Mouse (Mus musculus): ENCODE measurements around the gene Ace3. TPM values are rescaled to one million over a fixed set of nuclear protein-coding genes. Genes with fewer than 3 reads are reported as not detected.

The Ace3 gene
- total and polyA plus RNA-seq, 2 experiments = not detected

DNA sequence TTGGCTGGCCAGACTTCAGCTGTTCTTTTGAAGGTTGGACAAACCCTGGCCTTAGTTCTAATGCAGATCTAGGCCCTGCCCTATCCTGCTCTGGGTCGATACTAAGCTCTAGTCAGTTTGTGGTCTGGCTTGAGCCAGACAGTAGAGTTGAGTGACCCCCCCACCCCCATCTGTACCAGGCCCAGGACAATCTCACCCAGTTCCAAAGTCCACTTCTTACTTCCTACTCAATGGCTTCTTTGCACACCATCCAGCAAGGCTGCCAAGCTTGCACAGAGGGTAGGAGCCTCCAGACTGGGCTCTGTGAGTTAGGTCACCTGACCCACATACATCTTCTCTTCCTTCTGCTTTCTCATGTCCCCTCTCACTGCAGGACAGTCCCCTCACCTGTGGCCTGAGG, 10.1 kb downstream of the Ace3 start:
- DNase-seq (ENCODE audit: extremely low read depth, low read depth, low spot score) = peak; percentile 77
- Histone ChIP-seq H3K4me3 (ENCODE audit: insufficient read depth, low read depth, low read length) (no peak overlapping the region), H3K27me3 (ENCODE audit: control insufficient read depth, insufficient read depth, low read length) (peaks cover 8% of the 10 kb centered on the region), H3K79me2 (ENCODE audit: control insufficient read depth, insufficient read depth, low read length) (no peaks in the 10 kb centered on the region), H3K27ac (replicated peaks; ENCODE audit: insufficient read depth, low read depth, low read length) (no peak overlapping the region), H3K4me1 (ENCODE audit: control insufficient read depth, insufficient read depth, low read length) (peaks cover 9% of the 10 kb centered on the region; the same call in 1 of the 2 replicates), H3K9ac (ENCODE audit: low read depth, low read length) (no peak overlapping the region), H3K36me3 (ENCODE audit: control insufficient read depth, insufficient read depth, low read length) (no peaks in the 10 kb centered on the region)
- WGBS = 42% methylated on average over 1 of the region's 1 CpGs
- TF ChIP-seq CTCF (IDR thresholded peaks at IDR 0.05; ENCODE audit: low read depth, low read length) (no peak), POLR2A (IDR thresholded peaks at IDR 0.05; ENCODE audit: extremely low read depth, insufficient read depth, low read length) (no peak)

GRCm38 (mm10) chr11:106005970-106006369, 11.5 kb downstream of the Ace3 start:
- no peaks in the 10 kb centered on the region for H3K79me2 ChIP-seq (ENCODE audit: control insufficient read depth, insufficient read depth, low read length)
- H3K27ac ChIP-seq (replicated peaks; ENCODE audit: insufficient read depth, low read depth, low read length) = no peak overlapping the region
- peaks cover 9% of the 10 kb centered on the region; the same call in 1 of the 2 replicates for H3K4me1 ChIP-seq (ENCODE audit: control insufficient read depth, insufficient read depth, low read length)
- no peak overlapping the region for H3K4me3 ChIP-seq (ENCODE audit: insufficient read depth, low read depth, low read length)
- no peak overlapping the region for H3K9ac ChIP-seq (ENCODE audit: low read depth, low read length)
- no peaks in the 10 kb centered on the region for H3K36me3 ChIP-seq (ENCODE audit: control insufficient read depth, insufficient read depth, low read length)
- H3K27me3 ChIP-seq (ENCODE audit: control insufficient read depth, insufficient read depth, low read length) = peaks cover 8% of the 10 kb centered on the region
- WGBS = 17% methylated on average over 5 of the region's 5 CpGs
- TF ChIP-seq POLR2A (IDR thresholded peaks at IDR 0.05; ENCODE audit: extremely low read depth, insufficient read depth, low read length) = no peak
- TF ChIP-seq CTCF (IDR thresholded peaks at IDR 0.05; ENCODE audit: low read depth, low read length) = no peak
- peak; percentile 79 for DNase-seq (ENCODE audit: extremely low read depth, low read depth, low spot score)

DNA sequence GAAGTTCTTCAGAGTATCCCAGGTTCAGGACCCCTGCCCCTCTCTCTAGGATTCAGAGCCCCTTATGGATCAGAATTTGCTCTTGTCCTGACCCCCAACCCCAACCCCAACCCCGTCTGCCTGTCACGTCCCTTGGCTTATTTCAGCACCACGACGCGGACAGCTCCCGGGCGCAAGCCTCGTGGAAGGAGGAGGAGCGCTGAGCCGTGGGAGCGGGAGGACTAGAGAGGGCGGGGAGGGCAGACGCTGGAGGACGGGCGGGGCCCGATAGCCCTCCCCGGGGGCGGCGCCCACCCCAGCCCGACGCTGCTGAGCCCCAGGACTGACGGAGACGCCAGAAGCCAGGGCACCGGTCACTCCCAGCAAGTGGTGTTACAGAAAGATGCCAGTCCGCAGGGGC, 13.3 kb downstream of the Ace3 start, which contains the start of gene Kcnh6:
Gene Kcnh6, plus strand, starts transcription at position 304 of the 400 bp plus-strand sequence.
- under 1% methylated on average over 25 of the region's 25 CpGs for WGBS
- TF ChIP-seq CTCF (IDR thresholded peaks at IDR 0.05; ENCODE audit: low read depth, low read length) = 0 out of 2 replicates have a peak, but pooled peaks have one; percentile 1
- no peak for TF ChIP-seq POLR2A (IDR thresholded peaks at IDR 0.05; ENCODE audit: extremely low read depth, insufficient read depth, low read length)
- H3K79me2 ChIP-seq (ENCODE audit: control insufficient read depth, insufficient read depth, low read length) = no peaks in the 10 kb centered on the region
- no peak within 1 kb of the TSS for H3K9ac ChIP-seq (ENCODE audit: low read depth, low read length)
- H3K27me3 ChIP-seq (ENCODE audit: control insufficient read depth, insufficient read depth, low read length) = peaks cover 8% of the 10 kb centered on the region
- DNase-seq (ENCODE audit: extremely low read depth, low read depth, low spot score) = peak; percentile 26
- H3K36me3 ChIP-seq (ENCODE audit: control insufficient read depth, insufficient read depth, low read length) = no peaks in the 10 kb centered on the region
- H3K4me1 ChIP-seq (ENCODE audit: control insufficient read depth, insufficient read depth, low read length) = peaks cover 9% of the 10 kb centered on the region; the same call in 1 of the 2 replicates
- no peak within 1 kb of the TSS for H3K27ac ChIP-seq (replicated peaks; ENCODE audit: insufficient read depth, low read depth, low read length)
- H3K4me3 ChIP-seq (ENCODE audit: insufficient read depth, low read depth, low read length) = no peak within 1 kb of the TSS

DNA sequence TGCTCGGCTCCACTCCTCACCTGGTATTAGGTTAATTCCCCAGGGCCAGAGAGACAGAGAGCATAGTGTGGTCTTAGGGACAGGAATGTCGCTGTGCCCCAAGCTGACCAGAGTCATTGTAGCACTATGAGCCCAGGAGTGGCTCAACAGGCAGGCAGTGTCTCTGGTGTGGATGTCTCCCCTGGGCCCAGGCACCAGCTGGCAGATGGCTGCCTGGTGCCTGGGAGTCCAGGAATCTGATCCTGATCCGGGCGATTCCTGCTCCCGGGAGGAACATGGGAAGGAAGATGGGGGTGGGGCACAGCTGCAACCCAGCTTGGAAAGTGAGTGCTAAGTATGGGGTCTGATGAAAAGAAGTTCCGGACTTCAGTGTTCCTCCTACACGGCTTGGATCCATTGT, 18.2 kb downstream of the Ace3 start:
- 68% methylated on average over 7 of the region's 7 CpGs for WGBS
- peaks cover 12% of the 10 kb centered on the region for H3K27me3 ChIP-seq (ENCODE audit: control insufficient read depth, insufficient read depth, low read length)

DNA sequence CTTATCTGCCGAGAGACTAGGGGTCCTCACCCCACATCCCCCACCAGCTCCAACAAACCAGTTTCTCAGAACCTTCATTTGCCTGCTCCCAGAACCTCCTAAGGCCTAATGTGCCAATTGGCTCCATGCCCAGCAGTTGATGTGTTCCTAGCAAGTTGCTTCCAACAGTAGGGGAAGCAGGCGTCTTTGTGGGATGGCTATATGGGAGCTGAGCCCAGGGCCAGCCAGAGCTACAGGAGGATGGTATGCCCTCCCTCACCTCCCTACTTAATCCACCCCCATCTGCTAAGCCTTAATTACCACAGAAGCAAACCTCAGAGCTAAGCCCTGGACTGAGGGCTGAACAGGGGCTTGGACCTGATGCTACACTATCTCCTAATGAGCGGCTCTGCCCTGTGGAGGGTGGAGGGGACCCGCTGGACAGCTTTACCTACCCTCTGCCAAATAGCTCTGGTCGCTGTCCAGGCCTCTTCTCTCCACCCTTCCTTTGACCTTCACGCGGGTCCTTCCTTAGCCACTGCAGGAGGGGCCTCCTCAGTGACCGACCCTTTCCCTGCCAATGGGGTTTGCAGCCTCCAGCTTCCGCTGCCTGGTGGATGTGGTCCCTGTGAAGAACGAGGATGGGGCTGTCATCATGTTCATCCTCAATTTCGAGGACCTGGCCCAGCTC, 19.2 kb downstream of the Ace3 start:
- H3K36me3 ChIP-seq (ENCODE audit: control insufficient read depth, insufficient read depth, low read length) = no peaks in the 10 kb centered on the region
- H3K79me2 ChIP-seq (ENCODE audit: control insufficient read depth, insufficient read depth, low read length) = no peaks in the 10 kb centered on the region
- no peaks in the 10 kb centered on the region for H3K4me1 ChIP-seq (ENCODE audit: control insufficient read depth, insufficient read depth, low read length)
- peaks cover 10% of the 10 kb centered on the region for H3K27me3 ChIP-seq (ENCODE audit: control insufficient read depth, insufficient read depth, low read length)
- no peak for TF ChIP-seq CTCF (IDR thresholded peaks at IDR 0.05; ENCODE audit: low read depth, low read length)
- H3K4me3 ChIP-seq (ENCODE audit: insufficient read depth, low read depth, low read length) = no peak overlapping the region
- no peak overlapping the region for H3K27ac ChIP-seq (replicated peaks; ENCODE audit: insufficient read depth, low read depth, low read length)
- peak; percentile 34 for DNase-seq (ENCODE audit: extremely low read depth, low read depth, low spot score)
- 56% methylated on average over 11 of the region's 11 CpGs for WGBS
- H3K9ac ChIP-seq (ENCODE audit: low read depth, low read length) = no peak overlapping the region

More for the DNA sequence above, 18.2 kb downstream of the Ace3 start:
- Histone ChIP-seq H3K4me1 (ENCODE audit: control insufficient read depth, insufficient read depth, low read length) (no peaks in the 10 kb centered on the region), H3K4me3 (ENCODE audit: insufficient read depth, low read depth, low read length) (no peak overlapping the region), H3K9ac (ENCODE audit: low read depth, low read length) (no peak overlapping the region), H3K36me3 (ENCODE audit: control insufficient read depth, insufficient read depth, low read length) (no peaks in the 10 kb centered on the region), H3K79me2 (ENCODE audit: control insufficient read depth, insufficient read depth, low read length) (no peaks in the 10 kb centered on the region), H3K27ac (replicated peaks; ENCODE audit: insufficient read depth, low read depth, low read length) (no peak overlapping the region)
- DNase-seq (ENCODE audit: extremely low read depth, low read depth, low spot score) = no peak
- TF ChIP-seq POLR2A (IDR thresholded peaks at IDR 0.05; ENCODE audit: extremely low read depth, insufficient read depth, low read length) = no peak
- TF ChIP-seq CTCF (IDR thresholded peaks at IDR 0.05; ENCODE audit: low read depth, low read length) = no peak

- Histone ChIP-seq H3K36me3 (ENCODE audit: control insufficient read depth, insufficient read depth, low read length) (no peaks in the 10 kb centered on the region), H3K4me3 (ENCODE audit: insufficient read depth, low read depth, low read length) (no peak overlapping the region), H3K27me3 (ENCODE audit: control insufficient read depth, insufficient read depth, low read length) (peaks cover 20% of the 10 kb centered on the region), H3K27ac (replicated peaks; ENCODE audit: insufficient read depth, low read depth, low read length) (no peak overlapping the region), H3K4me1 (ENCODE audit: control insufficient read depth, insufficient read depth, low read length) (no peaks in the 10 kb centered on the region), H3K9ac (ENCODE audit: low read depth, low read length) (no peak overlapping the region), H3K79me2 (ENCODE audit: control insufficient read depth, insufficient read depth, low read length) (no peaks in the 10 kb centered on the region)
- no peak for TF ChIP-seq CTCF (IDR thresholded peaks at IDR 0.05; ENCODE audit: low read depth, low read length)
- DNase-seq (ENCODE audit: extremely low read depth, low read depth, low spot score) = no peak
- 76% methylated on average over 5 of the region's 5 CpGs for WGBS
These were observed 22.0 kb downstream of the Ace3 start for GRCm38 (mm10) chr11:106016440-106016839.

Data from liver, adult 2 months (tissue).